Mouse (Mus musculus): ENCODE results near the gene Tmem209. TPM values are rescaled to one million over a fixed set of nuclear protein-coding genes. Genes with fewer than 3 reads are reported as not detected.

Tmem209 gene
- total RNA-seq, 2 experiments from 2014 or later, result 29.4 to 62.6 TPM

DNA sequence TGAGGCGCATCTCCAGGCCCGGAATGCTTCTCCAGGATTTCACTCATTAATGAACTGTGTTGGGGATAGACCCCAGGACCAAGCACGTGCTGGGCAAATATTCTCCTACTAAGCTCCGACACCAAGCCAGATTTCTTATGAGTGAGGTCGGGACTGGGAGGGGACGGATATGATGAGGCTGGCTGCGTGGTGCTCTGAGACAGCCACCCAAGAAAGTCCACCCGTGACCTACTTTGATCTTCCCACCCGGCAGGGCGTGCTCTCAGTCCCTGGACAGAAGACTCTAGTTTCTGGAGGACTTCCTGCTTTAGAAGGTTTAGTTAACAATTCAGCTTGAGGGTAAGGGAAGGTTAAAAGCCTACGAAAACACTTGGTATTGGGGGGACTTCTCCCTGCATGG lies 44.0 kb downstream of the Tmem209 start:
- ATAC-seq (replicated peaks; ENCODE audit: poor library complexity), result no peak

GRCm38 (mm10) chr6:30462822-30463221 lies 46.8 kb downstream of the Tmem209 start:
- no peak for ATAC-seq (replicated peaks; ENCODE audit: poor library complexity)

DNA sequence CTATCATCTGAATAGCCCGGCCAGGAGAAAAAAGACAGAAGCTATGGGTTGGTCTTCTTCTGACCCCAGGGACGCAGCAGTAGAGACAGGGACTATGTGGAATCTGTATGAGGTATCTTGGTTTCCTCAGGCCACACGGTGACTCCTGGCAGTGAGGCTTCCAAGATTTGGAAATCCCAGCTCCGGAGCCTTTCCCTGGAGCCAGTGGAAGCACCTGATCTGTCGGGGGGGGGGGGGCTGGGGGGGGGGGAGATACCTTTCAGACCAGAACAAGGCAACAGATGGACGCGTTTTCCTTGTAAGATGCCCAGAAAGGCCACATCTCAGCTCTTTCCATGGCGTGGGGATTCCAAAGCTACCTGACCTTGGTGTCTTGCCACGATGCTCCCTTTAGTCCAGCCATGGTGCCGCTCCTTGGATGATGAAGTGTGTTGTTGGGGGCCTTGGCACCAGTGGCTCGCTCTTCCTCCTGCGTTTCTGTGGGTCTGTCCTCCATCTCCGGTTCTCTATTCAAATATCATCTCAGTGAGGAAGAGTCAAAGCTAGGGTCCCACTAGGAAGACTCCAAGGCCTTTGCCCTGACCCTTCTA lies 47.7 kb downstream of the Tmem209 start:
- ATAC-seq (replicated peaks; ENCODE audit: poor library complexity), result no peak

DNA sequence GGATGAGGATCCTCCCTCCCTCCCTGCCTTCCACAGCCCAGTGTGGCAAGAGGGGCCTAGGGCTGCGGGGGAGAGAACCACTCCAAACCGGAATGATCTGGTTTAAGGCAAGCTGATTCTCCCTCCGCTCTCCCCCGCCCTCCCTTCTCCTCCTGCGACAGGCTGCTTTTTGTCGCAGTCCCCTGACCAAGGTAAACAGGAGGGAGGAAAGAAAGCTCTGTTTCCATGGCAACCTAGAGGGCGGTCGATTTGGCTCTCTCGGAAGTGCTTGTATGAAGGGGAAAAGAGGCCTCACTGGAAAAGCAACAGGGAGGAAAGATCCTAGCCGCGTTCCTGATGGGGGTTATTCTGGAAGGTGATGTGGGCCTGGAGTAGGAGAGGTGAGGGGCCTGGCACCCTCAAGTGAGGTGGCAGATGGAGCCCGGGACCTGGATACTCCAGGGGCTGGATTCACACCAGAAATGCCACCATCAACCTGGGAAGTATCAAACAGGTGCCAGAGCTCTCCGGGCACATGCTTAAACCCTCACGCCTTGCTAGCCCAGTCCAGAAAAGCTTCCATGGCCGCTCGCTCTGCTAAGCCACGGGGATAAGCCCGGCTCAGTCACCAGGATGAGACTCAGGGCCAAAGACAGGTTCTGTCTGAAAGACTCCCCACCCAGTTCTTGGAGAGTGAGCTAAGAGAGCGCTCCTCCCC lies 48.7 kb downstream of the Tmem209 start:
- ATAC-seq (replicated peaks; ENCODE audit: poor library complexity), result peak; percentile 51

DNA sequence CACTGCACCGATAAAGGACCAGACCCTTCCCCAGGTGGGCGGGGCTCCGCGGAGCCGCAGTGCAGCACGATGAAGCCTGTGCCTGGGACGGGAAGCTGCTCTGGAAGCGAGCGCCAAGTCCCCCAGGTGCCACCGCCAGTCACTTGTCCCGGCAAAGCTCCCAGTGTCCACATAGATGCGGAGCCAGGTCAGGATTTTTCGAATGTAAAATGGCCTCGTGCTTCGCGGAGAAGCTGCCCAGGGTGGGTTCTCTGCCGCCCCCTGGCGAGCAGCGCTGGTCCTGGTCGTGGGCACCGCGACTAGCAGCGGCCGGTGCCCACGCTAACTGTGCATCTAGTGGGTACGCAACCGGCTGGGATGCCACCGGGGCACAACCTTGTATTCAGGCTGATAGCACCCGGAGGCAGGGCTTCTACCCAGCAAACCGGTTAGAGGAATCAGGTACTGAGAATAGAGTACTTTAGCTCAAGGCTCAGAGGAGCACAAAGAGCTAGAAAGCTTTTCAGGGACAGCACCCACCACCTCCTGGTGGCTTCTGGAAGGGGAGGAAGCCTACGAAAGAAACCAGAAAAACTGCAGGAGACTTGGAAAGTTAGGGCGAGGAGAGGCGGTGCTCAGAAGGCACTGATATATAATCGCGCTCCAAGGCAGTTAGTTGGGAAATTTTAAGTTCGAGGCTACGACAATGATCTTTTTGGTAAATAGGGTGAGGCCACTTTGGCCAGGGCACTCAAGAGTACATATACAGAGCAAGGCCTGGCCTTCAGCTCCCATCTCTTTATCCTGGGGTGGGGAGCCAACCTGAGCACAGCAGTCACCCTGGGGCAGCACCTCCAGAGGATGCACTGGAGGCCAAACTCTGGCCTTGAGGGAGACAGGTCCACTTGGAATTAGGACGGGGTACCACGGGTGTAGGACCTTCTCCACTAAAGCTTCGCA lies 49.5 kb downstream of the Tmem209 start:
- ATAC-seq (replicated peaks; ENCODE audit: poor library complexity), result peak; percentile 88

DNA sequence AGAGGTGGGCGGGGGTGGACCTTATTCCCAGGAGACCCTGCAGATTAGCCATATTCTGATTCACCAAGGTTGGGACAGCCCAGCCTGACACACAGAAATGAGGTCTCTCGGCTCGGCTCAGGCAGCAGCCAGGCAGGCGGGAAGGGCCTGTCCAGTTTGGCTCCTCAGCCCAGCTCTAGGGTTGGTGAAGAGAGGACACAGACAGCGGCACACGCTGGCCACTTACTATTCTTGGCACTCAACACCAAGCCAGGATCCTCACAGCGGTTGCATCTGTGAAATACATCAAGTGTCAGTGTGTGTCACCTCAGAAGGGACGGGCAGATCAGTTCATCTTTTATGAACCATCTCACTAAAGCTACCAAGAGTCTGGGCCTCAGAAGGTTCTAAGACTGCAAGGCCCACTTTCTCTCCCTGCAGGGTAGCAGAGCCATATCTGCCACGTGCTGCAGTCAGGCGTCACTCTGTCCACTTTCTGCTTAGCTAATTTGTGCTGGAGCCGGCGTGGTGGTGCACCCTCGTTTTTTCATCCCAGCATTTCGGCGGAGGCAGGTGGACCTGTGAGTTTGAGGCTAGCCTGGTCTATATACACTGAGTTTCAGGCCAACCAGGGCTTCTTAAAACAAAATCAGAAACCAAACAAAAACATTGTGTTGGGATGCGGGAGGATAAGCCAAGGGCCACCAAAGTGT lies 50.4 kb downstream of the Tmem209 start:
- no peak for ATAC-seq (replicated peaks; ENCODE audit: poor library complexity)

GRCm38 (mm10) chr6:30458626-30459025 lies 51.0 kb downstream of the Tmem209 start:
- ATAC-seq (replicated peaks; ENCODE audit: poor library complexity), result no peak

GRCm38 (mm10) chr6:30456991-30457390 lies 52.6 kb downstream of the Tmem209 start:
- ATAC-seq (replicated peaks; ENCODE audit: poor library complexity), result no peak

GRCm38 (mm10) chr6:30439576-30439975 lies 70.0 kb downstream of the Tmem209 start:
- no peak for ATAC-seq (replicated peaks; ENCODE audit: poor library complexity)

- ATAC-seq (replicated peaks; ENCODE audit: poor library complexity), result no peak
Measured at GRCm38 (mm10) chr6:30437054-30437453, 72.5 kb downstream of the Tmem209 start.

DNA sequence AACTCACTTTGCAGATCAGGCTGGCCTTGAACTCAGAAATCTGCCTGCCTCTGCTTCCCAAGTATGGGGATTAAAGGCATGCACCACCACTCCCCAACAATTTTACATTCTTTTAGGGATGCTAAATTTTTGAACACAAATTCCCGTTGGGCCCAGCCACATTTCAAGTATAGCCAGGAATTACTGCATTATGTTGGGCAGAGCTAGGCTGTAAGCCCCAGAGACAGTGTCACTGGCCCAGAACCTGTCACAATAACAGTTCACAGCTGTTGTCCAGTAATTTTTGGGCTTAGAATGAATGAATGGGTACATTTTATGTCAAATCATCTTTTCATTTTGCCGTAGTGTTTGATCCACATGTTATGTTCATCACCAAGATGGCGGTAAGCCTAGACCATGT lies 73.1 kb downstream of the Tmem209 start:
- no peak for ATAC-seq (replicated peaks; ENCODE audit: poor library complexity)

- ATAC-seq (replicated peaks; ENCODE audit: poor library complexity), result no peak
Measured at GRCm38 (mm10) chr6:30432461-30433192, 77.0 kb downstream of the Tmem209 start.

Other genes with a start within 250 kb of the Tmem209 start
- 6.7 and 8.9 TPM in 2 replicates for gene Ube2h, start 205.2 kb downstream of the Tmem209 start, total RNA-seq (2015)
- gene Ube2h, start 205.2 kb downstream of the Tmem209 start, total RNA-seq (2017), result 5.6 and 7.5 TPM in 2 replicates
- 31.0 and 35.6 TPM in 2 replicates for gene Zc3hc1, start 118.8 kb downstream of the Tmem209 start, total RNA-seq (2015)
- gene Zc3hc1, start 118.8 kb downstream of the Tmem209 start, total RNA-seq (2017), result 41.4 and 49.9 TPM in 2 replicates
- gene Klhdc10, start 107.9 kb downstream of the Tmem209 start, total RNA-seq (2015), result 27.2 and 28.4 TPM in 2 replicates
- gene Klhdc10, start 107.9 kb downstream of the Tmem209 start, total RNA-seq (2017), result 50.8 and 69.9 TPM in 2 replicates
- gene Ssmem1, start 66 bp upstream of the Tmem209 start, total RNA-seq (2015), result not detected in 2 replicates
- not detected in 2 replicates for gene Ssmem1, start 66 bp upstream of the Tmem209 start, total RNA-seq (2017)
- gene Cpa2, start 31.8 kb upstream of the Tmem209 start, total RNA-seq (2015), result 1.3 TPM in 1 of 2 replicates, not detected in the other
- gene Cpa2, start 31.8 kb upstream of the Tmem209 start, total RNA-seq (2017), result not detected in 2 replicates
- not detected in 2 replicates for gene Cpa4, start 58.6 kb upstream of the Tmem209 start, total RNA-seq (2015)
- gene Cpa4, start 58.6 kb upstream of the Tmem209 start, total RNA-seq (2017), result not detected in 2 replicates
- gene Cpa5, start 101.2 kb upstream of the Tmem209 start, total RNA-seq (2015), result not detected in 2 replicates
- gene Cpa5, start 101.2 kb upstream of the Tmem209 start, total RNA-seq (2017), result not detected in 2 replicates
- gene Cpa1, start 129.4 kb upstream of the Tmem209 start, total RNA-seq (2015), result not detected in 2 replicates
- not detected in 2 replicates for gene Cpa1, start 129.4 kb upstream of the Tmem209 start, total RNA-seq (2017)
- 7.5 and 10.2 TPM in 2 replicates for gene Cep41, start 184.0 kb upstream of the Tmem209 start, total RNA-seq (2015)
- gene Cep41, start 184.0 kb upstream of the Tmem209 start, total RNA-seq (2017), result 5.2 and 8.4 TPM in 2 replicates
- not detected in 2 replicates for gene Mest, start 213.8 kb upstream of the Tmem209 start, total RNA-seq (2015)
- gene Mest, start 213.8 kb upstream of the Tmem209 start, total RNA-seq (2017), result 0.12 TPM in 1 of 2 replicates, not detected in the other